Mouse (Mus musculus) myocyte (in vitro differentiated cells): ENCODE results near the gene Ube2f.

Experiments
- CEBPB ChIP-seq: IDR thresholded peaks from 2 replicates; pipeline ENCODE4 v1.6.1; 2011; ENCODE audit warnings: mild to moderate bottlenecking, moderate library complexity; ENCODE audit not compliant: poor library complexity, insufficient read depth, severe bottlenecking
- E2F4 ChIP-seq: IDR thresholded peaks from one replicate; pipeline ENCODE4 v1.6.1; 2011; ENCODE audit warnings: mild to moderate bottlenecking, control low read depth, moderate library complexity; ENCODE audit not compliant: insufficient read depth
- MAX ChIP-seq: IDR thresholded peaks from one replicate; pipeline ENCODE4 v1.6.1; 2011; ENCODE audit warnings: low read depth, mild to moderate bottlenecking, control low read depth
- MYOD1 ChIP-seq, 3 experiments: IDR thresholded peaks; one replicate each; pipeline ENCODE4 v1.6.1; 2011; ENCODE audit warnings: control low read depth in 2 of 3, low read depth in 2 of 3, mild to moderate bottlenecking in 2 of 3, moderate library complexity in 1 of 3; ENCODE audit not compliant: insufficient read length in 2 of 3, control insufficient read depth in 1 of 3
- POLR2A ChIP-seq: IDR thresholded peaks from one replicate; pipeline ENCODE4 v1.6.1; 2011; ENCODE audit warnings: low read depth, mild to moderate bottlenecking, control low read depth, moderate library complexity; ENCODE audit not compliant: insufficient read length
- POLR2AphosphoS2 ChIP-seq: IDR thresholded peaks from one replicate; pipeline ENCODE4 v1.6.1; 2011; ENCODE audit warnings: low read depth, control low read depth; ENCODE audit not compliant: insufficient read length
- TCF12 ChIP-seq: IDR thresholded peaks from one replicate; pipeline ENCODE4 v1.6.1; 2011; ENCODE audit warnings: mild to moderate bottlenecking, control low read depth; ENCODE audit not compliant: poor library complexity, insufficient read depth, severe bottlenecking
- TCF3 ChIP-seq: IDR thresholded peaks from one replicate; pipeline ENCODE4 v1.6.1; 2011; ENCODE audit warnings: low read depth, control low read depth; ENCODE audit not compliant: insufficient read length
- USF1 ChIP-seq: IDR thresholded peaks from one replicate; pipeline ENCODE4 v1.6.1; 2011; ENCODE audit warnings: low read depth, mild to moderate bottlenecking, control low read depth, moderate library complexity

DNA sequence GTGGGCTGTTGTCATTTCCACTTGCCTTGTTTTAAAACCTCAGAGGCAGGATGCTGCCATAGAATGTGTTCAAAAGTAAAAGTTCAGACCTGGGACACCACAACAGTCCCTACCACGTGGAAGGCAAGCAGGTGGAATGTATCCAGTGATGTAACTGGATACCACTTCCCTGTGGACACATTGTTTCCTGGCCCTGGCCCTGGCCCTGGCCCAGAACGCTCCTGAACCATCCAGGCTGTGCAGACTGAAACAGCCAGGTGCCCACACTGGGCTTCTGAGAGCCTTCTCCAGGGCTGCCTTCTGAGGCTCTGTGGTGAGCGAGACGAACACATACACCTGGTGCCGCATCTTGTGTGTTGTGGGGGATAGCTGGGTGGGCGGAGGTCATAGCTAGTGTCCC is 44.5 kb upstream of the Ube2f start:
- TF ChIP-seq POLR2A, result no peak
- peak in 1 of 3 experiments; percentile 0 for TF ChIP-seq MYOD1 (IDR thresholded peaks at IDR 0.05; ENCODE audit: control insufficient read depth in 1 of 3, insufficient read length in 2 of 3, low read depth in 2 of 3)
- no peak for TF ChIP-seq USF1
- no peak for TF ChIP-seq POLR2AphosphoS2
- TF ChIP-seq CEBPB, result no peak
- no peak for TF ChIP-seq TCF3
- no peak for TF ChIP-seq MAX
- no peak for TF ChIP-seq TCF12
- no peak for TF ChIP-seq E2F4
